Mouse (Mus musculus) layer of hippocampus, postnatal 10 days (tissue): ENCODE measurements around the gene Fgfr2. TPM values are rescaled to one million over a fixed set of nuclear protein-coding genes. Genes with fewer than 3 reads are reported as not detected.
A peak's percentile ranks its signal among the peaks of the same experiment; 100 is the strongest.

Experiments
- DNase-seq, 2 experiments: peaks; one replicate each; pipeline ENCODE4 v3.0.0; 2021; ENCODE audit warnings: low spot score in 2 of 2
- total RNA-seq, 2 experiments: library from RNA; stranded (reverse); gene quantifications; 2 replicates each; pipeline ENCODE4 v1.2.3; 2021

Gene Fgfr2
- total RNA-seq, 2 experiments from 2014 or later = 35.6 to 48.3 TPM

DNA sequence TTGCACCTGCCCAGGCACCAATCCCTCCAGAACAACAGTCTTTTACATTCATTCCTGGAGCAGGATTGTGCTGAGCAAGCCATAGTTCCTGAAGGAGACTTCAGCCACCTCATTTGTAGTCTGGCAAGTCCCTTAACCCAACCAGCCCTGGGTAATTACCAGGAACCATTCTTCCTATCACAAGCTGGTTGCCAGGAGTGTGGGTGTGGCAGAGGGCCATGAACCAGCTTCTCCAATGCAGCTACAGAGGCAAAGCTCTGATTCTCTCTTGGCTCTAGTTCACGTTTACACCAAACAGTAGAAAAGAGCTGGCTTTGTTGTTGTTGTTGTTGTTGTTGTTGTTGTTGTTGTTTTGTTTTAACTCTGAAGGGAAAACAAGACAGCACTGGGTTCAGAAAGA, 2260.6 kb downstream of the Fgfr2 start:
- DNase-seq = peak; percentile 25 to 44

- peak in 1 of 2 experiments; percentile 13 for DNase-seq
Observed at GRCm38 (mm10) chr7:130860721-130861142, 2262.4 kb downstream of the Fgfr2 start.

GRCm38 (mm10) chr7:130859926-130860325, 2263.2 kb downstream of the Fgfr2 start:
- DNase-seq = no peak

GRCm38 (mm10) chr7:130857973-130858372, 2265.2 kb downstream of the Fgfr2 start:
- DNase-seq = no peak

DNA sequence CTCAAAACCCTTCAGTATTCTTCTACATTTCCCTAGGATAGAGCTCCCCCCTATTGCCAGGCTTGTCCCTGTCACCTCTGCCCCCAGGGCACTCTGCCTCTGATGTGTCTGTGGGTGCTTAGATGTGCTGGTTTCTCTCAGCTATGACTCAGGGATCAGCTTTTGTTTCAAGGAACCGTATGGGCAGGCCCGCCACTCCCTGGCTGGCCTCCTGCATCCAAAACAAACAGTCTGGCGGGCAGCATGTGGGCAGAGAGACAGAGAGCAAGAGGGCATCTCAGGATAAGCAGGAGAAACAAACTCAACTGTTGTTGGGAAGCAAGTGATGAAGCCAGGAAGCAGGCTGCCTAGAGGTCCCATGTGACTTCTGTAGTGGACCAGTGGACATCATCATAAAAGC, 2267.5 kb downstream of the Fgfr2 start:
- no peak for DNase-seq

GRCm38 (mm10) chr7:130854684-130855292, 2268.4 kb downstream of the Fgfr2 start:
- no peak for DNase-seq

GRCm38 (mm10) chr7:130847164-130847718, 2275.9 kb downstream of the Fgfr2 start:
- no peak for DNase-seq

GRCm38 (mm10) chr7:130839380-130840100, 2283.6 kb downstream of the Fgfr2 start:
- no peak for DNase-seq

DNA sequence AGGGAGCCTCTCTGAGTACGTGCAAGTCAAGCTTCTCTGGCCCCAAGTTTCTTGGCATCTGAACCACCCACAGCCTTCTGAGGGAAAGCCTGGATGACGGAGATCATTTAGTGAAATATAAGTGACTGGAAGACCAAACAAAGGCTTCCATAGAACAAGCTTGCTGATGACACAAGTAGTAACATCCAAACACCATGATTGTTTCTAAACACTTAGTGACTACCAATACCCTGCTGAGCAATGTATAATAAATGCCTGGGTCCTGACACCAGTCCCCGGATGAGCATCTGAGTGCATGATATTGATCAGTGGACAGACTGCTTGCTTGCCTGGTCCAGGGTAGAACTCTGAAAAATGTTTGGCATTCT, 2284.5 kb downstream of the Fgfr2 start:
- no peak for DNase-seq

DNA sequence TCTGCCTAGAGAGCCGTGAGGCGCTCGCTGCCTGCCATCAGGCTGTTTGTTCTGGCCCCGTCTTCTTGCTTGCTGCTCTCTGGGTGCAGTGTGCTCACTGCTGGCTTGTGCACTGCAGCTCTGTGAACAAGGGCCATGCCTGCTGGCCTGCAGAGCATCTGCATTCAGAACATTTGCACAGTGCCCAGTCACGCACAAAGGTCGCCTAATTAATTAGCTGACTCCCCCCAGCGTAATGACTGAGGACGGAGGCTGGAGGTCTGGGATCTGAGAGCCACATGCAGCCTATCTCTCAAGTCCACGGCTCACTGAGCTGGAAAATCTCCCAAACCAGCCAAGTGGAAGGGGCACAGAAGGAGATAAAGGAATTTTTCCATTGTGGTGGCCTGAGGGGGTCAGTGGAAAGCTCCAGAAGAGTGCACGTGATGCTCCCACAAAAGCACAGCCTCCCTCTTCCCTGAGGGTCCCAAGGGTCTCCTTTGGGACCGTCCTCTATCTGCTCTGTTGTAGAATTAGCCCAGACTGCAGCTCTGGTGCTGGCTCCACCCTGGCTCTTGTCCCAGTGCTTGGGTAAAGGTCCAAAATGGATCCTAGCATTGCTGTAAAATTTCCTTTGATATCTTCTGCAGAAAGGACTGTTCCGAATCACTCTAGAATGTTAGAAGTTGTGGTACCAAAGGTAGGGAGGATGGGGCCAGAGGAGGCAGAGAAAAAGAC, 2285.1 kb downstream of the Fgfr2 start:
- peak; percentile 37 to 42 for DNase-seq

- no peak for DNase-seq
Observed at GRCm38 (mm10) chr7:130836066-130836465, 2287.1 kb downstream of the Fgfr2 start.

DNA sequence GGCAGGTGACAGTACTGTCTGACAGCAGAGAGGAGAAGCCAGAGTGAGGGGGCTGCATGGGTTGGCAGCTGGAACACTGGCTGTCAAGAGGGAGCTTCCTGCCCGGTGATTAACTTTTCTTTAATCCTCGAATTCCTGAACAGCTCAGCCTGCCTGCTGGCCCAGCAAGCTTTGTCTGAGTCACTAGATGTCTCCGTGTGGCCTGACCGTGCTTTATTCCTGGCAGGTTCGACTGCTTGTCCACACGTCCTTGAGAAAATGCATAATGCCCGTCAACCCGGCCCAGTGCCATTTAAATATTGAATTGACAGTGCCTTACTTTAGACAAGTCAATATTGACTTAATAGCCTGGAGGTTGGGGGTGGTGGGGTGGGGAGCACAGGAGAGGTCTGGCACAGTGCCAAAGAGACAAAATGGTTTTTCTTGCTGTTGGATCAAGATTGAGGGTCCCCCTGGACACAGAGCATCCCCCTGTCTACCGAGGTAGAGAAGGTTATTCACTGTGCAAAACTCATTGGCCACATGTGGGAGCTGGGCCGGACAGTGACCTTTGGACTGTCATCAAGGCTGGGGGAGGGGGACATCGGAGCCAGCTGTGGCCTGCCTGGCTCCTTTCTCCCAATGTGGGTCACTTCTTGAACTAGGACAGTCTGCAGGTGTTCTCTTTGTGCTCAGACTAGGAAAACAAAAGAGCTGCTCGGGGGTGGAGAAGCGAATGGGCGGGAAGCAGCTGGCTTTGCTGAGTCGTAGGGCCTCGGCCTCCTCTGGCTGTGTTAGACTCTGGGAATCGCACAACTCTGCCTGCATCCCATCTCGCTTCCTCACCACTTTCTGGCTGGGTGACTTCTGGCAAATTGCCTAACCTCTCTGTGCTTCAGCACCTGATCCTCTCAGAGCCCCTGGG, 2287.9 kb downstream of the Fgfr2 start:
- DNase-seq = peak in 1 of 2 experiments; percentile 21

- no peak for DNase-seq
Observed at GRCm38 (mm10) chr7:130834299-130834698, 2288.9 kb downstream of the Fgfr2 start.

- DNase-seq = no peak
Observed at GRCm38 (mm10) chr7:130831586-130831985, 2291.6 kb downstream of the Fgfr2 start.

GRCm38 (mm10) chr7:130828475-130828874, 2294.7 kb downstream of the Fgfr2 start:
- no peak for DNase-seq

- DNase-seq = no peak
Observed at GRCm38 (mm10) chr7:130827844-130828403, 2295.2 kb downstream of the Fgfr2 start.

DNA sequence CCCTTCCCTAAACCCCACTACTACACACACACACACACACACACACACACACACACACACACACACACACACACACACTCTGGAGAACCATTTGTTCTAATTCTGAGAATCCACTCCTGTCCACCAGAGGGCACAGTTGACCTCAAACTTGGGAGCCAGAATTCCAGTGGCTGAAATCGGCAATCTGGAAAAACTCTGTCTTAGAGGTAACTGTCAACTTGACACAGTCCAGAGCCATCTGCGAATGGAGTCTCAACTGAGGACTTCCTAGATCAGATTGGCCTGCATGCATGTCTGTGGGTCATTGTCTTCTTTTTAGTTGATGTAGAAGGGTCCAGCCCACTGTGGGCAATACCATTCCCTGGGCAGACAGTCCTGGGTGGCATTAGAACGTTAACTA, 2295.7 kb downstream of the Fgfr2 start:
- peak; percentile 64 to 65 for DNase-seq

DNA sequence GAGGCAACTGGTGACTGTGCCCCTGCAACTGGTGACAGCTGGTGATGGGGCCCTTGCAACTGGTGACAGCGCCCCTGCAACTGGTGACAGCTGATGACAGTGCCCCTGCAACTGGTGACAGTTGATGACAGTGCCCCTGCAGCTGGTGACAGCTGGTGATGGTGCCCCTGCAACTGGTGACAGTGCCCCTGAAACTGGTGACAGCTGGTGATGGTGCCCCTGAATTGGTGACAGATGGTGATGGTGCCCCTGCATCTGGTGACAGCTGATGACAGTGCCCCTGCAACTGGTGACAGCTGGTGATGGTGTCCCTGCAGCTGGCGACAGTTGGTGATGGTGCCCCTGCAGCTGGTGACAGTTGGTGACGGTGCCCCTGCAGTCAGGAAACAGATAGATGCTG, 2296.8 kb downstream of the Fgfr2 start:
- DNase-seq = no peak

- no peak for DNase-seq
Observed at GRCm38 (mm10) chr7:130823992-130824391, 2299.2 kb downstream of the Fgfr2 start.

- DNase-seq = no peak
Observed at GRCm38 (mm10) chr7:130819624-130820023, 2303.5 kb downstream of the Fgfr2 start.

GRCm38 (mm10) chr7:130818813-130819212, 2304.3 kb downstream of the Fgfr2 start:
- DNase-seq = no peak
